Mouse (Mus musculus): ENCODE results near the gene Mical2. TPM values are rescaled to one million over a fixed set of nuclear protein-coding genes. Genes with fewer than 3 reads are reported as not detected.

Gene Mical2
- total and polyA plus RNA-seq, 3 experiments = not detected

- H3K9ac ChIP-seq (ENCODE audit: control insufficient read depth, low read depth, low read length, poor library complexity, severe bottlenecking) = no peak overlapping the region
- H3K27me3 ChIP-seq (ENCODE audit: control insufficient read depth in 1 of 2, insufficient read depth in 2 of 2, low read length in 2 of 2) = no peaks in the 10 kb centered on the region
- no peak for DNase-seq (ENCODE audit: low read depth, low spot score)
- H3K79me2 ChIP-seq (ENCODE audit: control insufficient read depth, insufficient read depth, low read length, poor library complexity) = no peaks in the 10 kb centered on the region
- H3K9me3 ChIP-seq (replicated peaks; ENCODE audit: insufficient read depth, low read length) = no peaks in the 10 kb centered on the region
- TF ChIP-seq NELFE (IDR thresholded peaks at IDR 0.05; ENCODE audit: low read depth, low read length) (no peak), TAL1 (IDR thresholded peaks at IDR 0.05; ENCODE audit: low read length) (no peak)
- H3K4me3 ChIP-seq (ENCODE audit: control insufficient read depth in 1 of 2, insufficient read depth in 1 of 2, low read depth in 2 of 2, low read length in 2 of 2) = no peak overlapping the region
- no peaks in the 10 kb centered on the region for H3K36me3 ChIP-seq (ENCODE audit: control insufficient read depth in 1 of 2, insufficient read depth in 2 of 2, low read length in 2 of 2)
- no peak overlapping the region for H3K27ac ChIP-seq (ENCODE audit: control insufficient read depth, low read depth, low read length)
- no peaks in the 10 kb centered on the region for H3K4me1 ChIP-seq (ENCODE audit: control insufficient read depth in 1 of 2, insufficient read depth in 2 of 2, low read length in 2 of 2)
Measured at GRCm38 (mm10) chr7:112417598-112417997, 191.9 kb downstream of the Mical2 start.

GRCm38 (mm10) chr7:112423438-112423837 lies 197.8 kb downstream of the Mical2 start:
- no peaks in the 10 kb centered on the region for H3K9me3 ChIP-seq (replicated peaks; ENCODE audit: insufficient read depth, low read length)
- no peak overlapping the region for H3K4me3 ChIP-seq (ENCODE audit: control insufficient read depth in 1 of 2, insufficient read depth in 1 of 2, low read depth in 2 of 2, low read length in 2 of 2)
- TF ChIP-seq CHD1 (IDR thresholded peaks at IDR 0.05; ENCODE audit: low read depth, low read length) = no peak
- TF ChIP-seq E2F4 (IDR thresholded peaks at IDR 0.05; ENCODE audit: borderline replicate concordance, low read depth, low read length) = no peak
- no peak for TF ChIP-seq ZC3H11A (IDR thresholded peaks at IDR 0.05; ENCODE audit: low read depth, low read length)
- TF ChIP-seq JUND (IDR thresholded peaks at IDR 0.05; ENCODE audit: low read depth, low read length) = no peak
- no peak for TF ChIP-seq MEF2A (IDR thresholded peaks at IDR 0.05; ENCODE audit: extremely low read depth, insufficient replicate concordance, low read depth, low read length, poor library complexity, severe bottlenecking)
- no peak for TF ChIP-seq SMC3 (IDR thresholded peaks at IDR 0.05; ENCODE audit: low read depth, low read length)
- TF ChIP-seq HCFC1 (IDR thresholded peaks at IDR 0.05; ENCODE audit: low read depth, low read length) = no peak
- no peak for TF ChIP-seq NRF1 (IDR thresholded peaks at IDR 0.05; ENCODE audit: insufficient read depth, low read depth, low read length, poor library complexity, severe bottlenecking)
- TF ChIP-seq TBP (IDR thresholded peaks at IDR 0.05; ENCODE audit: low read depth, low read length) = no peak
- no peak for TF ChIP-seq BHLHE40 (IDR thresholded peaks at IDR 0.05; ENCODE audit: borderline replicate concordance, low read depth, low read length)
- TF ChIP-seq MYB (IDR thresholded peaks at IDR 0.05; ENCODE audit: low read depth, low read length) = no peak
- TF ChIP-seq UBTF (IDR thresholded peaks at IDR 0.05; ENCODE audit: borderline replicate concordance, insufficient read depth, low read depth, low read length) = no peak
- TF ChIP-seq ZNF384 (IDR thresholded peaks at IDR 0.05; ENCODE audit: low read depth, low read length) = no peak
- H3K27me3 ChIP-seq (ENCODE audit: control insufficient read depth in 1 of 2, insufficient read depth in 2 of 2, low read length in 2 of 2) = no peaks in the 10 kb centered on the region
- no peaks in the 10 kb centered on the region for H3K36me3 ChIP-seq (ENCODE audit: control insufficient read depth in 1 of 2, insufficient read depth in 2 of 2, low read length in 2 of 2)
- H3K79me2 ChIP-seq (ENCODE audit: control insufficient read depth, insufficient read depth, low read length, poor library complexity) = no peaks in the 10 kb centered on the region
- no peak overlapping the region for H3K27ac ChIP-seq (ENCODE audit: control insufficient read depth, low read depth, low read length)
- H3K4me1 ChIP-seq (ENCODE audit: control insufficient read depth in 1 of 2, insufficient read depth in 2 of 2, low read length in 2 of 2) = no peaks in the 10 kb centered on the region
- H3K9ac ChIP-seq (ENCODE audit: control insufficient read depth, low read depth, low read length, poor library complexity, severe bottlenecking) = no peak overlapping the region
- DNase-seq (ENCODE audit: low read depth, low spot score) = no peak

GRCm38 (mm10) chr7:112426811-112427210 lies 201.2 kb downstream of the Mical2 start:
- TF ChIP-seq NRF1 (IDR thresholded peaks at IDR 0.05; ENCODE audit: insufficient read depth, low read depth, low read length, poor library complexity, severe bottlenecking) = no peak
- no peak for TF ChIP-seq CHD2 (IDR thresholded peaks at IDR 0.05; ENCODE audit: low read length)
- no peak for TF ChIP-seq ETS1 (IDR thresholded peaks at IDR 0.05; ENCODE audit: low read depth, low read length)
- no peak for TF ChIP-seq NELFE (IDR thresholded peaks at IDR 0.05; ENCODE audit: low read depth, low read length)
- TF ChIP-seq E2F4 (IDR thresholded peaks at IDR 0.05; ENCODE audit: borderline replicate concordance, low read depth, low read length) = no peak
- TF ChIP-seq POLR2A (IDR thresholded peaks at IDR 0.05; ENCODE audit: control insufficient read depth in 1 of 2, insufficient read depth in 1 of 2, low read depth in 1 of 2, low read length in 2 of 2, poor library complexity in 1 of 2) = no peak
- no peak for TF ChIP-seq MAX (IDR thresholded peaks at IDR 0.05; ENCODE audit: low read length)
- TF ChIP-seq POLR2AphosphoS5 (IDR thresholded peaks at IDR 0.05; ENCODE audit: borderline replicate concordance, low read depth, low read length) = no peak
- no peak for TF ChIP-seq CHD1 (IDR thresholded peaks at IDR 0.05; ENCODE audit: low read depth, low read length)
- H3K27ac ChIP-seq (ENCODE audit: control insufficient read depth, low read depth, low read length) = no peak overlapping the region
- DNase-seq (ENCODE audit: low read depth, low spot score) = no peak
- H3K36me3 ChIP-seq (ENCODE audit: control insufficient read depth in 1 of 2, insufficient read depth in 2 of 2, low read length in 2 of 2) = no peaks in the 10 kb centered on the region
- no peaks in the 10 kb centered on the region for H3K27me3 ChIP-seq (ENCODE audit: control insufficient read depth in 1 of 2, insufficient read depth in 2 of 2, low read length in 2 of 2)
- no peak overlapping the region for H3K9ac ChIP-seq (ENCODE audit: control insufficient read depth, low read depth, low read length, poor library complexity, severe bottlenecking)
- H3K4me3 ChIP-seq (ENCODE audit: control insufficient read depth in 1 of 2, insufficient read depth in 1 of 2, low read depth in 2 of 2, low read length in 2 of 2) = no peak overlapping the region
- no peaks in the 10 kb centered on the region; the same call in 1 of the 2 replicates for H3K9me3 ChIP-seq (replicated peaks; ENCODE audit: insufficient read depth, low read length)
- no peaks in the 10 kb centered on the region for H3K4me1 ChIP-seq (ENCODE audit: control insufficient read depth in 1 of 2, insufficient read depth in 2 of 2, low read length in 2 of 2)
- H3K79me2 ChIP-seq (ENCODE audit: control insufficient read depth, insufficient read depth, low read length, poor library complexity) = no peaks in the 10 kb centered on the region
